Mouse (Mus musculus) lung, embryonic 14.5 days (tissue): ENCODE results near the gene 2310011J03Rik. TPM values are rescaled to one million over a fixed set of nuclear protein-coding genes. Genes with fewer than 3 reads are reported as not detected.

ENCODE experiments used
- ATAC-seq: fragments of 200-750 bp; cut with Nextera tagmentation; 2 replicates; pipeline ENCODE4 v1.8.0; 2017; ENCODE audit warnings: mild to moderate bottlenecking, moderate TSS enrichment, moderate library complexity; ENCODE audit not compliant: insufficient read depth
- DNase-seq: peaks from one replicate; pipeline ENCODE4 v3.0.0-alpha.2; 2015
- H3K27ac ChIP-seq: fragments of 300-500 bp; sonication (generic); 2 replicates; pipeline ENCODE4 v1.5.1; 2014; ENCODE audit warnings: low read depth, mild to moderate bottlenecking, moderate library complexity
- H3K27me3 ChIP-seq: fragments of 300-500 bp; sonication (generic); 2 replicates; pipeline ENCODE4 v1.6.1; 2014; ENCODE audit warnings: low read length, control low read depth; ENCODE audit not compliant: insufficient read depth
- H3K36me3 ChIP-seq: fragments of 300-500 bp; sonication (generic); 2 replicates; pipeline ENCODE4 v1.6.1; 2014; ENCODE audit warnings: control low read depth; ENCODE audit not compliant: insufficient read depth
- H3K4me1 ChIP-seq: fragments of 300-500 bp; sonication (generic); 2 replicates; pipeline ENCODE4 v1.6.1; 2014; ENCODE audit warnings: antibody characterized with exemption, control low read depth; ENCODE audit not compliant: insufficient read depth
- H3K4me2 ChIP-seq: fragments of 300-500 bp; sonication (generic); 2 replicates; pipeline ENCODE4 v1.6.1; 2014; ENCODE audit warnings: mild to moderate bottlenecking
- H3K4me3 ChIP-seq: fragments of 300-500 bp; sonication (generic); 2 replicates; pipeline ENCODE4 v1.5.1; 2014; ENCODE audit warnings: low read depth, low read length
- H3K9ac ChIP-seq: fragments of 300-500 bp; sonication (generic); 2 replicates; pipeline ENCODE4 v1.6.1; 2014
- H3K9me3 ChIP-seq: fragments of 300-500 bp; sonication (generic); 2 replicates; pipeline ENCODE4 v1.6.1; 2016; ENCODE audit warnings: low read depth, low read length, control low read depth
- CTCF ChIP-seq: IDR thresholded peaks from 2 replicates; pipeline ENCODE4 v1.5.1; 2016; ENCODE audit warnings: antibody characterized with exemption, low read depth
- WGBS: fragments of 180-500 bp; shearing (Covaris S2); extraction: QIAGEN DNeasy Blood & Tissue Kit; methylation state at CpG from one replicate; pipeline ENCODE4 v1.1.7; 2014; 5-methylcytosine and 5-hydroxymethylcytosine counted together
- polyA plus RNA-seq: library from polyadenylated mRNA; unstranded; fragments of >200 nt; fragmentation: Nextera tagmentation; extraction: Ambion mirVana; gene quantifications from 2 replicates; pipeline ENCODE4 v1.2.1, GENCODE M21; 2014

2310011J03Rik gene
- polyA plus RNA-seq, 1 experiment from 2014 or later: 41.8 TPM

DNA sequence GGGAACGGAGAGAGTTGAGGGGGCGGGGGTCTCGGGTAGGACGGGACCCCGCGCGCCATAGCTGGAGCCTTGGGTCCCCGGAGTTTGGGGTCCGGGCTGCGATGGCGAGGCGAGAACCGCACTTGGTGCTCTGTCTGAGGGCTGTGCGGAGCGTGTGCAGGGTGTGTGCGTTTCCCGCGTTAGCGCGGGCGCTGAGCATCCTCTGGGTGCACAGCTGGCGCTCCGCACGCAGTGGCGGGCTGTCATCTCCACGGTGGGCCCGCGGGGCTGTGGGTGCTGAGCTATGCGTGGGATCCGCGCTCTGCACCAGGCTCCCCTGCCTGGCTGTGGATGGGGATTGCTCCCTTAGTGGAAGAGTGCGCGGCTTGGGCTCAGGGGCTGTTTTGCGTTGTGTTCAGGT, 36.4 kb upstream of the 2310011J03Rik start:
- Histone ChIP-seq H3K27ac (no peak overlapping the region), H3K9me3 (no peaks in the 10 kb centered on the region)

DNA sequence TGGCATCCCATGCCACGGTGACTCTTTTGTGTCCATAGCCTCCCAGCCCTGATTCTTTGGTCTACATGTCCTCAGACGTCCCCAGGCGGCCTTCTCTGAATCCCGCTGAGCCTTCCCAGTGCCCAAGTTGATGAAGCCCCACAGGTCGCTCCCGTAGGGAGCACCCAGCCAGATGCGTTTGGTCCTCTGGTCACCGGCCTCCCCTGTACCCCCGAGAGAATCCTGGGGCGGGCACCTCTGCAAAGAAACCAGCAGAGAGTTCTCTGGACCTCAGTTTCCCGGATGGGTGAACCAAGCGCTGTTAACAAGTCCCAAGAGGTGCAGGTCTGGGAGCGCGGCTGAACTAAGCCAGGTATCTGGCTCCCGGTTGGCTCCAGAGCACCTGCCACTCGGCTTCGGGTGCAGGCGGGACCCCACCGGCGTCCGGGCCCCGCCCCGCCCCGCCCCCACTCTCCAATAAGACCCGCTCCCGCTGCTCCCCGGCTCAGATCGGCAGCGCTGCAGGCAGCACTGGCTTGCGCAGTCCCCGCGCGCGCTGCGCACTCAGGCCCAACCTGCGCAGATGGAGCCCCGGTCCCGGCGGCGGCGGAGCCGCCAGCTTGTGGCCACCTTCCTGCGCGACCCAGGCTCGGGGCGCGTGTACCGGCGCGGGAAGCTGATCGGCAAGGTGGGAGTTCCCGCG, 35.8 kb upstream of the 2310011J03Rik start, which contains the start of gene Plk5:
Plk5 (plus strand) TSS at position 459 of the 682 bp plus-strand sequence.
- no peak within 1 kb of the TSS for H3K9ac ChIP-seq
- peaks cover 5% of the 10 kb centered on the region; the same call in 1 of the 2 replicates for H3K4me1 ChIP-seq
- H3K4me3 ChIP-seq: peak within 1 kb of the TSS; percentile 36
- no peak within 1 kb of the TSS for H3K27ac ChIP-seq
- H3K4me2 ChIP-seq: peak within 1 kb of the TSS; percentile 63
- TF ChIP-seq CTCF: no peak
- H3K36me3 ChIP-seq: no peaks in the 10 kb centered on the region
- peaks cover 71% of the 10 kb centered on the region for H3K27me3 ChIP-seq
- 1% methylated on average over 53 of the region's 53 CpGs for WGBS
- DNase-seq (no peak), ATAC-seq (no peak)
- no peaks in the 10 kb centered on the region for H3K9me3 ChIP-seq

More for the DNA sequence above, 36.4 kb upstream of the 2310011J03Rik start:
- peak overlapping the region; percentile 63 for H3K4me2 ChIP-seq
- ATAC-seq (no peak), DNase-seq (no peak)
- H3K4me1 ChIP-seq: peaks cover 5% of the 10 kb centered on the region; the same call in 1 of the 2 replicates
- no peak for TF ChIP-seq CTCF
- 2% methylated on average over 34 of the region's 34 CpGs for whole genome bisulfite sequencing
- H3K9ac ChIP-seq: no peak overlapping the region
- peak overlapping the region; percentile 36 for H3K4me3 ChIP-seq
- peaks cover 65% of the 10 kb centered on the region for H3K27me3 ChIP-seq
- no peaks in the 10 kb centered on the region for H3K36me3 ChIP-seq

DNA sequence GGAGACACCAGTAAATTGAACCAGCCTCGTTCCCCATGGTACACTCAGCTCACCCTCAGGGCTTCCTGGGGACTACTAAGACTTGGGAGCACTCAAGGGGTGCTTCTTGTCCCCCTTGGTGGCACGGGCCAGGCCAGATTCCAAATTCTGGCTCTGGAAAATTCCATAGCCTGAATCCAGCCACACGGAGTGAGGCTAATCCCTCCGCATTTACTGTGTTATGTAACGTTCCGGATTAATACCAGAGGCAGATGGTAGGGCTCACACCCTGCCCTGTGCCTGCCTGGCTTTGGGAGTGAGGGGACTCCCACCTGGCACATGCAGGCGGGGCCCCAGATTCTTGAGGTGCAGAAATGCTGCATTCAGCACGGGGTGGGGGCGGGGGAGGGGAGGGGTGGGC, 35.1 kb upstream of the 2310011J03Rik start:
- H3K4me1 ChIP-seq: peaks cover 5% of the 10 kb centered on the region; the same call in 1 of the 2 replicates
- ATAC-seq (no peak), DNase-seq (no peak)
- H3K9me3 ChIP-seq: no peaks in the 10 kb centered on the region
- no peak for TF ChIP-seq CTCF
- WGBS: 14% methylated on average over 9 of the region's 9 CpGs
- H3K27me3 ChIP-seq: peaks cover 78% of the 10 kb centered on the region
- H3K27ac ChIP-seq: no peak overlapping the region
- no peaks in the 10 kb centered on the region for H3K36me3 ChIP-seq
- H3K9ac ChIP-seq: no peak overlapping the region
- H3K4me3 ChIP-seq: no peak overlapping the region
- H3K4me2 ChIP-seq: no peak overlapping the region

DNA sequence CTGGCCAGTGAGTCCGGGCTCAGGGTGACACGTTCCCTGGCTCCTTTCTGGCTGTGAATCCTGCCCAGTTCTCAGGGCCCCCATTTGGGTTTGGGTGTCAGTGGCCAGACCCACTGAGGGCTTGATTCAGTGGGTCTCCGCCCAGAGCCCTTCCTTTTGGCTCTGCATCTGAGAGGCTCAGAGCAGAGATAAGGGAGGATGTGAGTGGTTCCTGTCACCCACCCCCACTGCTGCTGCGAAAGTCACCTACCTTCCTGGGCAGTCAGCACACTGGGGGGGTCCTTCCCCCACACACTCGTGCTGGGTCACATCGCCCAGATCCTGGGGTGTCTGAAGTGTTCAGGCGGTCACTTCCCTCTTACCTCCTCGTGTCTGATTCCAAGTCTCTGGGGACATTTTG, 32.4 kb upstream of the 2310011J03Rik start:
- Histone ChIP-seq H3K27me3 (peaks cover 91% of the 10 kb centered on the region), H3K4me1 (peaks cover 15% of the 10 kb centered on the region; the same call in 1 of the 2 replicates), H3K9ac (no peak overlapping the region), H3K27ac (no peak overlapping the region), H3K36me3 (no peaks in the 10 kb centered on the region), H3K9me3 (no peaks in the 10 kb centered on the region), H3K4me2 (no peak overlapping the region), H3K4me3 (no peak overlapping the region)
- TF ChIP-seq CTCF: no peak
- ATAC-seq (no peak), DNase-seq (no peak)
- WGBS: 49% methylated on average over 8 of the region's 8 CpGs

DNA sequence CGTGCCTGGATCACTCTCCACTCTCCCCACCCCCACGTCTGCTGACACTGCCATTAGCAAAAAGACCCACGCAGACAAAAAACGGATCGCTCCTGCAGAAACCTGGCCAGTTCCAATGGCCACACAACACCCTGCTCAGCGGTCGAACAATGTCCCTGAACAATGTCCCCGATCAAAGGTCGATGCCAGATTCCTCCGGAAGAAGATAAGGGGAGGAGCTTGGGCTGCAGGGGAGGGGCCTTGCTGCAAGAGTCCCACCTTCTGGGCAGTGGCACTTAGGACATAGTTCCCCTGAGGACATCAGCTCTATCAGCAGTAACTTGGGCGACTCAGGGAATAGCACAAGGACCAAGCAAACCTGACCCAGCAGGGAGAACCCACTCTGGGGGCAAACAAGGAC, 31.6 kb upstream of the 2310011J03Rik start:
- WGBS: 29% methylated on average over 11 of the region's 11 CpGs
- Histone ChIP-seq H3K36me3 (no peaks in the 10 kb centered on the region), H3K27ac (no peak overlapping the region), H3K4me3 (no peak overlapping the region), H3K27me3 (peaks cover 90% of the 10 kb centered on the region), H3K4me1 (peaks cover 15% of the 10 kb centered on the region; the same call in 1 of the 2 replicates), H3K9ac (no peak overlapping the region), H3K9me3 (no peaks in the 10 kb centered on the region), H3K4me2 (no peak overlapping the region)
- no peak for TF ChIP-seq CTCF
- DNase-seq: no peak
- ATAC-seq: no peak

DNA sequence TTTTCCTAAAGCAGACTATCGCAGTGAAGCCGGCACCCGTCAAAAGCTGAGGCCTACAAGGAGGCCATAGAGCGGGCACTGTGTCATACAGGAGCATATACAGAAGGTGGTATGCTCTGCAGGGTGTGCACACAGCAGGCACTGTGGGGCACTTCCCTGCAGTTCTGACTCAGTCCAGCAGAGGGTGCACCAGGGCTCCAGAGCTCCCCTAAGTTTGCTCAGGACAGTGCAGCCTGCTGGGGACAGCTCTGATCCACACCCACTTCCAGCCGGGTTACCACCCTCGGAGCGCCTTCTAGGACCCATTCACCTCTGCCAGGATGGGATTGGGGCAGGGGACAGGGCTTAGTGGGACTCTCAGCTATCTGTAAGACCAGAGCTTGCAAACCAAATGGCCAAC, 30.0 kb upstream of the 2310011J03Rik start:
- H3K4me3 ChIP-seq: no peak overlapping the region
- H3K27ac ChIP-seq: no peak overlapping the region
- H3K4me2 ChIP-seq: no peak overlapping the region
- H3K4me1 ChIP-seq: peaks cover 10% of the 10 kb centered on the region; the same call in 1 of the 2 replicates
- H3K9me3 ChIP-seq: no peaks in the 10 kb centered on the region
- WGBS: 5% methylated on average over 7 of the region's 7 CpGs
- TF ChIP-seq CTCF: peak; percentile 98
- H3K9ac ChIP-seq: no peak overlapping the region
- H3K27me3 ChIP-seq: peaks cover 89% of the 10 kb centered on the region
- no peaks in the 10 kb centered on the region for H3K36me3 ChIP-seq
- DNase-seq (peak; percentile 94), ATAC-seq (peak; percentile 81)

DNA sequence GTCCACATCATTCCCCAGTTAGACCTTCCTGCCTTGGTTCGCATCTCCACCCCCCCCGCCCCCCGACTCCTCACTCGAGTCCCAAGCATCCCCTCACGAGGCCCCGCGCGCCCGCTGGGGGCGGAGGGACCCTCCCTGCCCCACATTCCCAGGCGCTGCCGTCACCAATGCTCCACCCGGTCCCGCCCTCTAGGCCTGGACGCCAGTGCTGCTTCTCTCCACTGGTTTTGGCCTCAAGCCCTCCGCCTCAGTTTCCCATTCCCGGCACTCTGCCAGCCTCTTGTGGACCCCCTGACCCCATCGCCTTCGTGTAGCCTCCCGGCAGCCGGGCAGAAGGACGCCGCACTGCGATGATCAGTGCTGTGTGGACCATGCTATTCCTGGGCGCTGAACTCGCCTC, 28.6 kb upstream of the 2310011J03Rik start:
- H3K4me1 ChIP-seq: peaks cover 10% of the 10 kb centered on the region; the same call in 1 of the 2 replicates
- H3K9ac ChIP-seq: 0 out of 2 replicates have a peak overlapping the region, but pooled peaks have one; percentile 9
- peak overlapping the region; percentile 60 for H3K4me2 ChIP-seq
- no peak overlapping the region for H3K27ac ChIP-seq
- H3K9me3 ChIP-seq: no peaks in the 10 kb centered on the region
- peak overlapping the region; percentile 36 for H3K4me3 ChIP-seq
- WGBS: 14% methylated on average over 26 of the region's 26 CpGs
- H3K36me3 ChIP-seq: no peaks in the 10 kb centered on the region
- no peak for TF ChIP-seq CTCF
- ATAC-seq: no peak
- peaks cover 91% of the 10 kb centered on the region for H3K27me3 ChIP-seq
- DNase-seq: peak; percentile 62
